9 mouse cellular contexts compared by ENCODE assay signal in genomic region chr6:82119322-82120162, GRCm38 (mm10).
DNase-seq lines count a peak whose midpoint lies in the region; ATAC-seq and TF ChIP-seq lines count a peak whose summit lies in the region.
"Had no signal": no experiment of that assay in that cellular context is flagged by ENCODE, and none has a peak within 500 bp of the region (broad histone marks: within the 10 kb centered on the region; RNA-seq: fewer than 3 reads in every experiment).

No protein-coding gene starts in this region.

- peak; percentile 58; the same call in 1 of the 2 replicates for ATAC-seq in embryonic facial prominence, embryonic 11.5 days (replicated peaks; ENCODE audit: insufficient number of reproducible peaks, low FRiP score, low TSS enrichment, low read depth)
- ATAC-seq in limb, embryonic 13.5 days (ENCODE audit: low FRiP score, low read depth) = peak; percentile 88
- peak; percentile 72; the same call in 1 of the 2 replicates for ATAC-seq in midbrain, embryonic 16.5 days

- TF ChIP-seq CTCF in spleen, adult 2 months (IDR thresholded peaks at IDR 0.05; ENCODE audit: extremely low read depth, insufficient read depth, insufficient read length, insufficient replicate concordance) = 0 out of 2 replicates have a peak, but pooled peaks have one; percentile 2

- no peak overlapping the region for H3K27ac ChIP-seq in spleen, adult 2 months (ENCODE audit: insufficient read depth, low read length)
- no peak overlapping the region for H3K27ac ChIP-seq in embryonic facial prominence, embryonic 11.5 days (replicated peaks; ENCODE audit: low read depth, low read length)
- no peak overlapping the region; the same call in 1 of the 2 replicates for H3K27ac ChIP-seq in heart, embryonic 10.5 days
- no peak overlapping the region for H3K27ac ChIP-seq in limb, embryonic 13.5 days
- no peak overlapping the region for H3K27ac ChIP-seq in midbrain, embryonic 16.5 days (ENCODE audit: low read length)

- no peaks in the 10 kb centered on the region for H3K9me3 ChIP-seq in embryonic facial prominence, embryonic 11.5 days (replicated peaks; ENCODE audit: control insufficient read depth, low read length)
- H3K9me3 ChIP-seq in heart, embryonic 10.5 days = no peaks in the 10 kb centered on the region
- no peaks in the 10 kb centered on the region for H3K9me3 ChIP-seq in limb, embryonic 13.5 days
- no peaks in the 10 kb centered on the region for H3K9me3 ChIP-seq in midbrain, embryonic 16.5 days (replicated peaks; ENCODE audit: control insufficient read depth, low read length, poor library complexity, severe bottlenecking)

- no peak for DNase-seq in spleen, adult 2 months (ENCODE audit: low read depth in 1 of 2, low spot score in 2 of 2)
- DNase-seq in spleen, adult 12 weeks (ENCODE audit: low spot score) = no peak
- DNase-seq in embryonic facial prominence, embryonic 11.5 days (ENCODE audit: low spot score) = peak; percentile 74
- no peak for DNase-seq in heart, embryonic 10.5 days (ENCODE audit: low spot score)
- DNase-seq in kidney, adult 9 months = peak; percentile 92
- DNase-seq in testis, postnatal 14 days (ENCODE audit: low spot score) = peak; percentile 49

- TF ChIP-seq POLR2A in spleen, adult 2 months (IDR thresholded peaks at IDR 0.05; ENCODE audit: low read depth, low read length) = no peak

- H3K36me3 ChIP-seq in spleen, adult 2 months (ENCODE audit: control insufficient read depth, insufficient read depth, low read length) = no peaks in the 10 kb centered on the region
- H3K36me3 ChIP-seq in embryonic facial prominence, embryonic 11.5 days (replicated peaks; ENCODE audit: control insufficient read depth, insufficient read depth, low read depth, low read length) = no peaks in the 10 kb centered on the region
- no peaks in the 10 kb centered on the region for H3K36me3 ChIP-seq in heart, embryonic 10.5 days
- H3K36me3 ChIP-seq in limb, embryonic 13.5 days = no peaks in the 10 kb centered on the region
- H3K36me3 ChIP-seq in midbrain, embryonic 16.5 days (ENCODE audit: control insufficient read depth, insufficient read depth, low read length) = no peaks in the 10 kb centered on the region
- H3K36me3 ChIP-seq: G1E had no signal

- H3K27me3 ChIP-seq in spleen, adult 2 months (ENCODE audit: control insufficient read depth, insufficient read depth, low read length) = no peaks in the 10 kb centered on the region
- H3K27me3 ChIP-seq in embryonic facial prominence, embryonic 11.5 days (ENCODE audit: control insufficient read depth, insufficient read depth, low read length) = no peaks in the 10 kb centered on the region
- H3K27me3 ChIP-seq in heart, embryonic 10.5 days (ENCODE audit: insufficient read depth, poor library complexity, severe bottlenecking) = no peaks in the 10 kb centered on the region; the same call in 1 of the 2 replicates
- peaks cover 4% of the 10 kb centered on the region; the same call in 1 of the 2 replicates for H3K27me3 ChIP-seq in limb, embryonic 13.5 days
- H3K27me3 ChIP-seq in midbrain, embryonic 16.5 days (ENCODE audit: control insufficient read depth, insufficient read depth, low read depth, low read length) = no peaks in the 10 kb centered on the region; the same call in 1 of the 2 replicates

- H3K9ac ChIP-seq in embryonic facial prominence, embryonic 11.5 days (replicated peaks; ENCODE audit: low read length) = no peak overlapping the region
- H3K9ac ChIP-seq in limb, embryonic 13.5 days = no peak overlapping the region
- H3K9ac ChIP-seq in midbrain, embryonic 16.5 days (ENCODE audit: low read depth, low read length) = no peak overlapping the region

- H3K4me1 ChIP-seq in spleen, adult 2 months (ENCODE audit: control insufficient read depth, insufficient read depth, insufficient read length) = no peaks in the 10 kb centered on the region
- H3K4me1 ChIP-seq in embryonic facial prominence, embryonic 11.5 days (ENCODE audit: control insufficient read depth, insufficient read depth, low read length) = no peaks in the 10 kb centered on the region
- H3K4me1 ChIP-seq in heart, embryonic 10.5 days = peaks cover 19% of the 10 kb centered on the region
- peaks cover 26% of the 10 kb centered on the region for H3K4me1 ChIP-seq in limb, embryonic 13.5 days
- H3K4me1 ChIP-seq in midbrain, embryonic 16.5 days (ENCODE audit: control insufficient read depth, insufficient read depth, low read length) = no peaks in the 10 kb centered on the region

- WGBS in spleen, adult 2 months = 24% methylated on average over 16 of the region's 16 CpGs
- WGBS in embryonic facial prominence, embryonic 11.5 days = 23% methylated on average over 16 of the region's 16 CpGs
- 28% methylated on average over 16 of the region's 16 CpGs for WGBS in heart, embryonic 10.5 days
- 21% methylated on average over 16 of the region's 16 CpGs for WGBS in limb, embryonic 13.5 days
- 20% methylated on average over 16 of the region's 16 CpGs for WGBS in midbrain, embryonic 16.5 days

- no peak overlapping the region for H3K4me3 ChIP-seq in spleen, adult 2 months (ENCODE audit: extremely low read depth, insufficient read depth, insufficient read length)
- no peak overlapping the region; the same call in 1 of the 2 replicates for H3K4me3 ChIP-seq in embryonic facial prominence, embryonic 11.5 days (ENCODE audit: low read depth, low read length)
- H3K4me3 ChIP-seq in heart, embryonic 10.5 days = peak overlapping the region; percentile 27; the same call in 1 of the 2 replicates
- H3K4me3 ChIP-seq in limb, embryonic 13.5 days = peak overlapping the region; percentile 23
- H3K4me3 ChIP-seq in midbrain, embryonic 16.5 days (ENCODE audit: low read depth, low read length) = no peak overlapping the region

- H3K4me2 ChIP-seq in embryonic facial prominence, embryonic 11.5 days (ENCODE audit: low read depth, low read length) = peak overlapping the region; percentile 5; the same call in 1 of the 2 replicates
- H3K4me2 ChIP-seq in limb, embryonic 13.5 days (replicated peaks) = peak overlapping the region; percentile 41
- peak overlapping the region; percentile 35; the same call in 1 of the 2 replicates for H3K4me2 ChIP-seq in midbrain, embryonic 16.5 days (ENCODE audit: low read length)

Comparison
In these comparisons a context has a peak if more than half of its experiments do, and no peak if none do; other contexts are left out.
1. DNase-seq: peak in embryonic facial prominence, embryonic 11.5 days (single experiment), kidney, adult 9 months (single experiment) and testis, postnatal 14 days (single experiment); none in spleen, adult 2 months (0 of 2), spleen, adult 12 weeks (single experiment) and heart, embryonic 10.5 days (single experiment).
2. H3K4me3 ChIP-seq: peak in heart, embryonic 10.5 days (single experiment) and limb, embryonic 13.5 days (single experiment); none in spleen, adult 2 months (single experiment), embryonic facial prominence, embryonic 11.5 days (single experiment) and midbrain, embryonic 16.5 days (single experiment).
3. Peak in every context shown above with its lines, with median percentiles within 50 percentile points of each other: ATAC-seq and H3K4me2 ChIP-seq.